Mouse (Mus musculus) embryonic facial prominence, embryonic 10.5 days (tissue): Measurements from ENCODE around the gene Lrrc3. TPM values are rescaled to one million over a fixed set of nuclear protein-coding genes. Genes with fewer than 3 reads are reported as not detected.
"Not testable (repeated sequence)": the region's sequence is repeated elsewhere in the genome, so short reads cannot be mapped to it uniquely, and the experiment has no call there.

ENCODE experiments used
- DNase-seq: peaks from one replicate; pipeline ENCODE4 v3.0.0-alpha.2; 2017; ENCODE audit warnings: low spot score
- H3K27ac ChIP-seq: fragments of 300-500 bp; sonication (generic); replicated peaks from 2 replicates; pipeline ENCODE4 v1.5.1; 2016; ENCODE audit warnings: mild to moderate bottlenecking
- H3K27me3 ChIP-seq: fragments of 300-500 bp; sonication (generic); replicated peaks from 2 replicates; pipeline ENCODE4 v1.6.1; 2016; ENCODE audit warnings: low read depth, mild to moderate bottlenecking; ENCODE audit not compliant: poor library complexity, severe bottlenecking
- H3K36me3 ChIP-seq: fragments of 300-500 bp; sonication (generic); replicated peaks from 2 replicates; pipeline ENCODE4 v1.6.1; 2016; ENCODE audit warnings: mild to moderate bottlenecking, moderate library complexity
- H3K4me1 ChIP-seq: fragments of 300-500 bp; sonication (generic); 2 replicates; pipeline ENCODE4 v1.6.1; 2016
- H3K4me3 ChIP-seq: fragments of 300-500 bp; sonication (generic); 2 replicates; pipeline ENCODE4 v1.5.1; 2016; ENCODE audit warnings: mild to moderate bottlenecking, moderate library complexity
- H3K9me3 ChIP-seq: fragments of 300-500 bp; sonication (generic); 2 replicates; pipeline ENCODE4 v1.6.1; 2016; ENCODE audit warnings: mild to moderate bottlenecking
- WGBS: fragments of 180-500 bp; shearing (Covaris S2); methylation state at CpG from one replicate; pipeline ENCODE4 v1.1.7; 2016; 5-methylcytosine and 5-hydroxymethylcytosine counted together
- polyA plus RNA-seq: library from polyadenylated mRNA; unstranded; fragments of >200 nt; fragmentation: Nextera tagmentation; extraction: Ambion mirVana; gene quantifications from 2 replicates; pipeline ENCODE4 v1.2.1, GENCODE M21; 2016

Gene Lrrc3
- polyA plus RNA-seq: 2.2 and 2.3 TPM in 2 replicates

- H3K27me3 ChIP-seq: peaks cover 25% of the 10 kb centered on the region
- no peaks in the 10 kb centered on the region for H3K9me3 ChIP-seq
- under 1% methylated on average over 46 of the region's 46 CpGs for WGBS
- DNase-seq: peak; percentile 88
- peaks cover 23% of the 10 kb centered on the region for H3K4me1 ChIP-seq
- peak within 1 kb of the TSS; percentile 81 for H3K27ac ChIP-seq
- H3K4me3 ChIP-seq: peak within 1 kb of the TSS; percentile 77
- H3K36me3 ChIP-seq: no peaks in the 10 kb centered on the region
Observed at GRCm38 (mm10) chr10:77902211-77902893, at the start of gene Lrrc3. Gene Lrrc3 (minus strand): TSS chr10:77902536.

GRCm38 (mm10) chr10:77950468-77950867, 48.1 kb upstream of the Lrrc3 start:
- WGBS: 94% methylated on average over 10 of the region's 12 CpGs
- H3K4me1 ChIP-seq, H3K4me3 ChIP-seq, H3K36me3 ChIP-seq, DNase-seq, H3K27ac ChIP-seq, H3K9me3 ChIP-seq, H3K27me3 ChIP-seq: not testable (repeated sequence)

- H3K27ac ChIP-seq: no peak overlapping the region
- H3K4me1 ChIP-seq: no peaks in the 10 kb centered on the region
- H3K9me3 ChIP-seq: no peaks in the 10 kb centered on the region
- H3K27me3 ChIP-seq: no peaks in the 10 kb centered on the region
- 69% methylated on average over 2 of the region's 2 CpGs for WGBS
- no peak for DNase-seq
- no peaks in the 10 kb centered on the region for H3K36me3 ChIP-seq
- H3K4me3 ChIP-seq: no peak overlapping the region
Observed at GRCm38 (mm10) chr10:77939685-77940084, 37.3 kb upstream of the Lrrc3 start.

- Histone ChIP-seq H3K9me3 (no peaks in the 10 kb centered on the region), H3K27ac (no peak overlapping the region), H3K27me3 (no peaks in the 10 kb centered on the region), H3K4me3 (no peak overlapping the region), H3K4me1 (no peaks in the 10 kb centered on the region), H3K36me3 (no peaks in the 10 kb centered on the region)
- DNase-seq: no peak
- 88% methylated on average over 10 of the region's 10 CpGs for WGBS
Observed at GRCm38 (mm10) chr10:77927375-77927774, 25.0 kb upstream of the Lrrc3 start.

- no peaks in the 10 kb centered on the region for H3K9me3 ChIP-seq
- H3K4me3 ChIP-seq: no peak overlapping the region
- peak; percentile 60 for DNase-seq
- no peaks in the 10 kb centered on the region for H3K36me3 ChIP-seq
- no peaks in the 10 kb centered on the region for H3K27me3 ChIP-seq
- no peaks in the 10 kb centered on the region for H3K4me1 ChIP-seq
- no peak overlapping the region for H3K27ac ChIP-seq
- WGBS: 46% methylated on average over 7 of the region's 7 CpGs
Observed at GRCm38 (mm10) chr10:77926140-77926539, 23.8 kb upstream of the Lrrc3 start.

GRCm38 (mm10) chr10:77922681-77923080, 20.3 kb upstream of the Lrrc3 start:
- WGBS: 90% methylated on average over 4 of the region's 4 CpGs
- Histone ChIP-seq H3K27ac (no peak overlapping the region), H3K4me3 (no peak overlapping the region), H3K36me3 (no peaks in the 10 kb centered on the region), H3K27me3 (no peaks in the 10 kb centered on the region), H3K9me3 (no peaks in the 10 kb centered on the region), H3K4me1 (no peaks in the 10 kb centered on the region)
- DNase-seq: no peak

- Histone ChIP-seq H3K27ac (no peak overlapping the region), H3K4me1 (no peaks in the 10 kb centered on the region), H3K27me3 (no peaks in the 10 kb centered on the region), H3K4me3 (no peak overlapping the region), H3K36me3 (no peaks in the 10 kb centered on the region), H3K9me3 (no peaks in the 10 kb centered on the region)
- no peak for DNase-seq
- WGBS: 90% methylated on average over 5 of the region's 5 CpGs
Observed at GRCm38 (mm10) chr10:77921009-77921408, 18.7 kb upstream of the Lrrc3 start.

- 64% methylated on average over 8 of the region's 8 CpGs for WGBS
- H3K9me3 ChIP-seq: no peaks in the 10 kb centered on the region
- no peaks in the 10 kb centered on the region for H3K4me1 ChIP-seq
- H3K36me3 ChIP-seq: no peaks in the 10 kb centered on the region
- H3K4me3 ChIP-seq: no peak overlapping the region
- peak; percentile 59 for DNase-seq
- H3K27me3 ChIP-seq: no peaks in the 10 kb centered on the region
- no peak overlapping the region for H3K27ac ChIP-seq
Observed at GRCm38 (mm10) chr10:77916636-77917335, 14.4 kb upstream of the Lrrc3 start.

GRCm38 (mm10) chr10:77913292-77913691, 11.0 kb upstream of the Lrrc3 start:
- no peaks in the 10 kb centered on the region for H3K4me1 ChIP-seq
- no peak for DNase-seq
- H3K27ac ChIP-seq: no peak overlapping the region
- H3K4me3 ChIP-seq: no peak overlapping the region
- 75% methylated on average over 4 of the region's 4 CpGs for WGBS
- H3K9me3 ChIP-seq: no peaks in the 10 kb centered on the region
- no peaks in the 10 kb centered on the region for H3K27me3 ChIP-seq
- no peaks in the 10 kb centered on the region for H3K36me3 ChIP-seq

GRCm38 (mm10) chr10:77912605-77913004, 10.3 kb upstream of the Lrrc3 start:
- no peak overlapping the region for H3K27ac ChIP-seq
- no peak overlapping the region for H3K4me3 ChIP-seq
- no peaks in the 10 kb centered on the region for H3K27me3 ChIP-seq
- no peaks in the 10 kb centered on the region for H3K9me3 ChIP-seq
- 81% methylated on average over 7 of the region's 7 CpGs for WGBS
- no peak for DNase-seq
- no peaks in the 10 kb centered on the region for H3K36me3 ChIP-seq
- H3K4me1 ChIP-seq: no peaks in the 10 kb centered on the region

GRCm38 (mm10) chr10:77902894-77903715, 769 bp upstream of the Lrrc3 start:
- H3K4me3 ChIP-seq: peak overlapping the region; percentile 77
- peaks cover 23% of the 10 kb centered on the region for H3K4me1 ChIP-seq
- H3K27ac ChIP-seq: peak overlapping the region; percentile 81; the same call in 1 of the 2 replicates
- no peaks in the 10 kb centered on the region for H3K9me3 ChIP-seq
- peaks cover 25% of the 10 kb centered on the region for H3K27me3 ChIP-seq
- H3K36me3 ChIP-seq: no peaks in the 10 kb centered on the region
- 7% methylated on average over 35 of the region's 35 CpGs for WGBS
- peak; percentile 87 for DNase-seq

- peak overlapping the region; percentile 77 for H3K4me3 ChIP-seq
- H3K4me1 ChIP-seq: peaks cover 23% of the 10 kb centered on the region
- H3K36me3 ChIP-seq: no peaks in the 10 kb centered on the region
- no peaks in the 10 kb centered on the region for H3K9me3 ChIP-seq
- peaks cover 25% of the 10 kb centered on the region for H3K27me3 ChIP-seq
- no peak for DNase-seq
- H3K27ac ChIP-seq: peak overlapping the region; percentile 81
- 3% methylated on average over 14 of the region's 14 CpGs for WGBS
Observed at GRCm38 (mm10) chr10:77901871-77902210, 495 bp downstream of the Lrrc3 start.
